Mouse (Mus musculus): ENCODE measurements around the gene Tiparp.

The Tiparp gene

DNA sequence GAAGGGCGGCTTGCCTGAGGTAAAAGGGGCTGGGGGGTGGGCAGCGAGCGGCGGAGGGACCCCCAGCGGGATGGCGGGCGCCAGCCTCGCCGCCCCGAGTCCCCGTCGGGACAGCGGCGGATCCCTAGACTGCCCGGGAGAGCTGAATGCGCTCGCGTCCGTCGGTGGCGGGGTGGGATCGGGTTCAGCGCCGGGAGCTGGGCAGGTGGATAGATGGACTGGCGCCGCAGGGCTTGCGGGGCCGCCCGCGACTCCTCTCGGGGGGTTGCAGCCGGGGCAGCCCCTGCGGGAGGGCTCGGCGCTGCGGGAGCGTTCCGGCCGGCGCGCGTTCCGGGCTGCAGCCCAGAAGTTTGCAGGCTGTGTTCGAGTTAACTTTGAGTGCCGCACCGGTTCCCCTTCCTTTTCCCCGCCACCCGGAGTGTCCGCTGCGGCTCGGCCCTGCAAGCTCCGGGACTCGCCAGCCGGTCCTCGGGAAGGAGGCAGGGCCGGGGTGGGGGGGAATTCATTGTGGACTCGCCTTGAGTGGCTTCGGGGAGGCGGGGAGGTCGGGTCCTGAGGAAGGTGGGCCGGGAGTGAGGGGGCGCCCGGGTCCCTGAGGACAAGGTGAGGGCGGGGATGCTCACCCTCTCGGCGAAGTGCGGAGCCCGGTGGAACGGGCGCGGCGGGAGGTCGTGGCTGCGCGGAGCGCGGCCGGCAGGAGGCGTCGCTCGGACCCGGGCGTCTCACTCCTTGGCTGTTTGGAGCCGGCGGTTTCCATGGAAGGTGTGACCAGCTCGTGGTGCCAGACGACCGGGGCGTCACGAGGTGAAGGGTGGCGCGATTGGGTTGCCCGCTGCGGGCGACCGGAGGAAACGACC, 632 bp downstream of the Tiparp start:
- in situ Hi-C loops (cut with MboI), result loop anchor here (25.0 kb wide), 1 partner anchor 133 kb away; the partner anchor contains the start of gene Lekr1

DNA sequence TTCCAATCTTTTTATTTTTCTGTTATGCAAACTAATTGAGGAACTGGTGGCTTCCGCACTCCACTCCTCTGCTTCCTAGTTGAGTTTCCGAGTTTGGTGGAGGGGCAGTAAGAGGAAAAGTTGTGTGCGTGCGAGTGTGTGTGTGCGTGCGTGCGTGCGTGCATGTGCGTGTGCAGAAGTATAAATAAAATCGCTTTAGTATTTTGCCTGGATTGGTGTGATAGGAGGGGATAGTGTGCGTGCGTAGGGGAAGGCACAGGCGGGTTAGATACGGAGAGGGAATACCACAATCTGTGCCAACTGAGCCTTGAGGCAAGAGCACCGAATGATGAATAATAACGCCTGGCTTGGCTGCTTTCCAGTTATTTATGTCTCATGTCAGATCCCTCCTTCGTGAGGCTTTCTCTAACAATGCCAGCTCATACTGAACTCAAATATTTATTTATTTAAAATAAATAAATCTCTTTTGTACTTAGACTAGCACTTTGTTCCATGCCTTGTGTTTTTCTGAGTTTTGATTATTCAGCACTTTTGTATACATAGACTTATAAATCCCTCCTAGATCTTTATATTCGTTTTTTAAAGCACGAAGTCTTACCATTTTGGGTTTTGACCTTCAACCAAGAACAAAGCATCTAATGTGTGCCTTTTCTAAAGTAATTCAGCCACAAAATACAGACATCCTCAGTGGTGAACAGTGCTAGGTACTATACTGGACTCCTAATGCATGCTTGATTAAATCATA, 1.4 kb downstream of the Tiparp start:
- in situ Hi-C loops (cut with MboI), result loop anchor here (25.0 kb wide), 1 partner anchor 133 kb away; the partner anchor contains the start of gene Lekr1

DNA sequence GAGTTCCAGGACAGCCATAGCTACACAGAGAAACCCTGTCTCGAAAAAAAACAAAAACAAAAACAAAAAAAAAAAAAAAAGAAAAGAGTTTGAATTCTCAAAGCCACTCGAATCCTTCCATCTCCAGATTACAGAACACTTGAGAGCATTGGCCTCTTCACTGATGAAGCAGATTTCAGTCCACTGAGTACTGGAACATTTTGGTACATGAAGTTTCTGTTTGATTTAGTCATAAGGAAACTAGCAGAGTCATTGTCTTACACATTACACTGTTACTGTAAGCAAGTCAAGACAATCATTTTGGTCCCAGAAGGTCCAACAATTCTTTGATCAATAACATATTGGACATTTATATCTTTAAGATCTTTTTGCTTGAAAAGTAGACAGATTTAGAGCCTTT, 4.8 kb downstream of the Tiparp start:
- in situ Hi-C loops (cut with MboI), result loop anchor here (25.0 kb wide), 1 partner anchor 129 kb away; the partner anchor contains the start of gene Lekr1

- in situ Hi-C loops (cut with MboI), result loop anchor here (25.0 kb wide), 1 partner anchor 129 kb away; the partner anchor contains the start of gene Lekr1
Measured at GRCm38 (mm10) chr3:65533598-65533997, 5.4 kb downstream of the Tiparp start.

GRCm38 (mm10) chr3:65534488-65534887, 6.3 kb downstream of the Tiparp start:
- in situ Hi-C loops (cut with MboI), result loop anchor here (25.0 kb wide), 1 partner anchor 128 kb away; the partner anchor contains the start of gene Lekr1

- in situ Hi-C loops (cut with MboI), result loop anchor here (25.0 kb wide), 1 partner anchor 127 kb away; the partner anchor contains the start of gene Lekr1
Measured at GRCm38 (mm10) chr3:65535087-65535761, 7.0 kb downstream of the Tiparp start.

- in situ Hi-C loops (cut with MboI), result loop anchor here (25.0 kb wide), 1 partner anchor 125 kb away; the partner anchor contains the start of gene Lekr1
Measured at GRCm38 (mm10) chr3:65537288-65537687, 9.1 kb downstream of the Tiparp start.

GRCm38 (mm10) chr3:65540906-65541551, 12.8 kb downstream of the Tiparp start:
- in situ Hi-C loops (cut with MboI), result loop anchor here (25.0 kb wide), 1 partner anchor 121 kb away; the partner anchor contains the start of gene Lekr1

GRCm38 (mm10) chr3:65541552-65541935, 13.3 kb downstream of the Tiparp start:
- in situ Hi-C loops (cut with MboI), result loop anchor here (25.0 kb wide), 1 partner anchor 121 kb away; the partner anchor contains the start of gene Lekr1

GRCm38 (mm10) chr3:65549785-65550184, 21.6 kb downstream of the Tiparp start:
- in situ Hi-C loops (cut with MboI), result loop anchor here (25.0 kb wide), 1 partner anchor 113 kb away; the partner anchor contains the start of gene Lekr1

DNA sequence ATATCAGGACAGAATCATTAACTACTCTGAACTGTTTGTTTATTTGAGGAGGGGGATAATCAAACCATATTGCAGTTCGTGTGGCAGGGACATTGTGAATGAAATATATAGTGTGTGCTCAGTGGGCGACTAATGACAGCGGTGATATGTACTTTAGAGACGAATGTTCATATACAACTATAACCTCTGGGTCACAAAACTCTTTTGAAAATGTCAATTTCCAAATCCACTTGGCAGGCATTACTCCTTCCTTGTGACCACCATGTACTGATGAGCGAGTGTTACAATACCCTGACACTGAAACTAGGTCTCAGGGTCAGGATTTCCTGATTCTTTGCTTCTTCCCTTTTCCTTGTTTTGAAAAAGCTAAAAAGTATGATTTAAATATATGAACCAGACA, 22.9 kb downstream of the Tiparp start:
- in situ Hi-C loops (cut with MboI), result no loop called here

GRCm38 (mm10) chr3:65554633-65555032, 26.4 kb downstream of the Tiparp start:
- in situ Hi-C loops (cut with MboI), result no loop called here

DNA sequence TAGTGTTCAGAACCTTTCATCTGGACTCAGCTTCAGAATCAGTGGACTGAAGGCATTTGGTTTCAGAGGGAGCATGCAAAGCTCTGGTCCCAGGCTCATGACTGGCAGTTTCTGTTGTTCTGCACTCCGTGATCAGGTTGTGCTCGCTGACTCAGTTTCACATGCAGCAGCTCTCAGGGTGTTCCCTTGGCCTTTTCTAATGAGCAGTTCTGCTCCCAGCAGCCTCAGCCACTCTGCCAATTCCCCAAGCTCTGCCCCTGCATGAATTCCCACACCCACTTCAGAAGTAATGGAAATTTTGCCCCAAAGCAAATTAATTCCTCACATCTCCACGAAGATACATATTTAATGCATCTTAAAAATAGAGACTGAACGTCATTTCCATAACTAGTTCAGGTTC, 30.5 kb downstream of the Tiparp start:
- in situ Hi-C loops (cut with MboI), result no loop called here

GRCm38 (mm10) chr3:65562212-65562611, 34.0 kb downstream of the Tiparp start:
- in situ Hi-C loops (cut with MboI), result no loop called here

- in situ Hi-C loops (cut with MboI), result no loop called here
Measured at GRCm38 (mm10) chr3:65562694-65563093, 34.5 kb downstream of the Tiparp start.

GRCm38 (mm10) chr3:65563926-65564624, 35.9 kb downstream of the Tiparp start:
- in situ Hi-C loops (cut with MboI), result no loop called here

DNA sequence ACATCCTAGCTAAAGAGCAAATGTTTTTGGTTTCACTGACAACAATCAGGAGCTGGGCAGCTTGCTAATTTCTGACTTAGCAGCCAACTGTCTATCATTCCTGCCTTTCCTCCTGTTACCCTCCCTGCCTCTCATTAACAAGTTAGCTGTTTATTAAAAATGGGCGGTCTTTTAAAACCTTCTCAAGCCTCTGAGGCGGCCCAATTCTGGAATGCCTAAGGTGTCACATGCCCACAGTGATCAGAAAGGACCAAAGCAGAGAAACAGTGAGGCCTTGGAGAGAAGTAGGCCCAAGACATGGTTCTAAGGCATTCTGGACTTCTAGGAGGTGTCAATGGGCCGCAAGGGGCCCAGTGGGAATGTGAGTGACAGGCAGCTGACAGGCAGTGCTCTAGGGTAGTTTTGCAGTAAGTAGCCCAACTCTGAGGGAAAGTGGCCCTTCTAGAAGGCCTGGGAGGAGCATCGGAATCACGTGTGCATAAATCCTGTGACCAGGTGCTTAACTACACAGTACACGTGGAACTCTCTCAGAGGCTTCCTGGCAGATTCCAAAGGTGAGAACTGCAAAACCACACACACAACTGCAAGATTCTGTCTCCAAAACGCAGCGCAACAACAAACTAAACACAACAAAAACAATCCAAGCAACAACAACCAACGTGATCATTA, 37.6 kb downstream of the Tiparp start:
- in situ Hi-C loops (cut with MboI), result no loop called here

DNA sequence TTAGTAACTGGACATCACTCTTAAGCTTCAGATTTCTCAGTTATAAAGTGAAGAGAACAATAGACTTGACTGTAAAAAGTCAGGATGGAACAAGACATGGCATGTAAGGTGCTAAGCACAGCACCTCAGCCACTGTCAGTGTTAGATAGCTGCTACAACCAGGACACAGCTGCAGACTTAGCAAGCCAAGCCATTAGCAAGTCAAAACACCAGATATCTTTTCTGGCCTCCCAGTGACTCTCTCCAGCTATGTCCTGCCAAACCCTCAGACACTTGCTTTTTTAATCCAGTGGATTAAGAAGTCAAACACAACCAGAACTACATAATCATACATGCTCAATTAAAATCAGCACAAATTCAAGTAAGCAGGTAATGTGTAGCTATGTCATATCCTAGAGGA, 41.7 kb downstream of the Tiparp start:
- in situ Hi-C loops (cut with MboI), result no loop called here

DNA sequence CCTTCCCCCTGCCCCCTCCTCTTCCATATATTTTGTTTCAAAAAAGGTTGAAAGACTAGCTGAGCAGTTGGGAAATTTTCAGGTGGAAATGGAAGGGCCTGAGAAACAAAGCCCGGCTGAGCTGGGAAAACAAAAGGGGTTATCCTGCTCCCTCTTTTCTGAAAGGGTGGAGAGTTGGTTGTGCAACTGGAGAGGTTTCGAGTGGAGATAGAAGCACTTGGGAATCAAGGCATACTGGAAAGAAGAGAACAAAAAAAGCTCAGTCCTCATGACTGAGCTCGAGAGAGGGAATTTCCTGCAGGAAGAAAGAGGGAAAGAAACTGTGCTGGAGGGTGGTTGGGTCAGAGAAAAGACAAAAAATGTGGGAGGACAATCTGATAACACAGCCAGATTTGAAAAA, 45.3 kb downstream of the Tiparp start:
- in situ Hi-C loops (cut with MboI), result no loop called here

- in situ Hi-C loops (cut with MboI), result no loop called here
Measured at GRCm38 (mm10) chr3:65577602-65578001, 49.4 kb downstream of the Tiparp start.

All from mature B cell (primary cell).